ENCODE assay signal across 14 mouse cellular contexts in genomic region chr6:134427165-134427564, GRCm38 (mm10). TPM values are rescaled to one million over a fixed set of nuclear protein-coding genes. Genes with fewer than 3 reads are reported as not detected.
DNase-seq lines count a peak whose midpoint lies in the region; ATAC-seq and TF ChIP-seq lines count a peak whose summit lies in the region.
"Had no signal": no experiment of that assay in that cellular context is flagged by ENCODE, and none has a peak within 500 bp of the region (broad histone marks: within the 10 kb centered on the region; RNA-seq: fewer than 3 reads in every experiment).

No protein-coding gene starts in this region.

- no peak for TF ChIP-seq POLR2A in CH12.LX (IDR thresholded peaks at IDR 0.05; ENCODE audit: low read depth, low read length)

- H3K36me3 ChIP-seq in heart, postnatal 0 days (replicated peaks; ENCODE audit: control insufficient read depth, insufficient read depth, low read length): no peaks in the 10 kb centered on the region
- peaks cover 0 to 15% of the 10 kb centered on the region in 2 experiments for H3K36me3 ChIP-seq in CH12.LX (replicated peaks in 1 of 2; ENCODE audit: control insufficient read depth in 1 of 2, insufficient read depth in 1 of 2, low read length in 1 of 2)
- H3K36me3 ChIP-seq: heart, embryonic 13.5 days; limb, embryonic 13.5 days; midbrain, embryonic 10.5 days had no signal

- H3K4me2 ChIP-seq in heart, postnatal 0 days (ENCODE audit: low read depth, low read length): no peak overlapping the region
- no peak overlapping the region for H3K4me2 ChIP-seq in CH12.LX (ENCODE audit: insufficient read depth, low read depth, poor library complexity, severe bottlenecking)
- H3K4me2 ChIP-seq: heart, embryonic 13.5 days; limb, embryonic 13.5 days had no signal

- no peak overlapping the region for H3K4me3 ChIP-seq in heart, postnatal 0 days (ENCODE audit: low read depth, low read length)
- H3K4me3 ChIP-seq in left cerebral cortex, adult 2 months: no peak overlapping the region
- H3K4me3 ChIP-seq in CH12.LX (replicated peaks in 1 of 3; ENCODE audit: low read depth in 2 of 3, low read length in 2 of 3, poor library complexity in 1 of 3): no peak overlapping the region
- H3K4me3 ChIP-seq: heart, embryonic 13.5 days; limb, embryonic 13.5 days; midbrain, embryonic 10.5 days had no signal

- H3K27me3 ChIP-seq in heart, postnatal 0 days (ENCODE audit: control insufficient read depth, insufficient read depth, low read length): no peaks in the 10 kb centered on the region
- H3K27me3 ChIP-seq in CH12.LX (replicated peaks): no peaks in the 10 kb centered on the region
- H3K27me3 ChIP-seq: heart, embryonic 13.5 days; limb, embryonic 13.5 days had no signal

- H3K9ac ChIP-seq in heart, postnatal 0 days (replicated peaks; ENCODE audit: low read depth, low read length): no peak overlapping the region
- no peak overlapping the region for H3K9ac ChIP-seq in CH12.LX (ENCODE audit: insufficient read depth, low read depth)
- H3K9ac ChIP-seq: heart, embryonic 13.5 days; limb, embryonic 13.5 days had no signal

- intact Hi-C loops in left cerebral cortex, adult 2 months (cut with DNase I): loop anchor here (10.0 kb wide), 1 partner anchor 438 kb away; no protein-coding TSS in a partner anchor
- intact Hi-C loops in left cerebral cortex, postnatal 14 days (cut with DNase I): loop anchor here (10.0 kb wide), 1 partner anchor 438 kb away; no protein-coding TSS in a partner anchor

- no peak for TF ChIP-seq EP300 in heart, postnatal 0 days (IDR thresholded peaks at IDR 0.05; ENCODE audit: low read depth)
- no peak for TF ChIP-seq EP300 in CH12.LX (IDR thresholded peaks at IDR 0.05; ENCODE audit: low read length)

- WGBS in heart, postnatal 0 days: 70% methylated on average over 3 of the region's 3 CpGs

- dilution Hi-C loops in CH12.LX (cut with MboI; ENCODE audit: extremely low pct_ligation_motif_present, extremely low pct_unique_long_range_greater_than_20kb, low sequenced_read_pairs): no loop called here

- in situ Hi-C loops in CH12.LX (cut with MboI; ENCODE audit: low pct_ligation_motif_present, low pct_unique_long_range_greater_than_20kb, low sequenced_read_pairs): loop anchor here (25.0 kb wide), 1 partner anchor 435 kb away; no protein-coding TSS in a partner anchor

- TF ChIP-seq RAD21 in CH12.LX (IDR thresholded peaks at IDR 0.05; ENCODE audit: low read depth, low read length): peak; percentile 28

- peak; percentile 59 for TF ChIP-seq CTCF in heart, postnatal 0 days (IDR thresholded peaks at IDR 0.05; ENCODE audit: low read depth)
- peak; percentile 8; the same call in 1 of the 2 replicates for TF ChIP-seq CTCF in left cerebral cortex, adult 2 months (IDR thresholded peaks at IDR 0.05)
- peak in 1 of 2 experiments; percentile 48; a peak in 2 of 4 replicates for TF ChIP-seq CTCF in CH12.LX (conservative IDR thresholded peaks at IDR 0.05 in 1 of 2, IDR thresholded peaks at IDR 0.05 in 1 of 2; ENCODE audit: low read depth in 2 of 2, low read length in 2 of 2)

- no peaks in the 10 kb centered on the region for H3K9me3 ChIP-seq in heart, postnatal 0 days (replicated peaks; ENCODE audit: control insufficient read depth, low read length)
- H3K9me3 ChIP-seq in CH12.LX (replicated peaks; ENCODE audit: low read length): peaks cover 8% of the 10 kb centered on the region
- H3K9me3 ChIP-seq: heart, embryonic 13.5 days; limb, embryonic 13.5 days; midbrain, embryonic 10.5 days had no signal

- ATAC-seq in heart, postnatal 0 days (ENCODE audit: insufficient read depth, low read depth): no peak
- no peak for ATAC-seq in megakaryocyte progenitor cell, adult 5-6 weeks (replicated peaks; ENCODE audit: poor library complexity)

- no peak overlapping the region for H3K27ac ChIP-seq in heart, postnatal 0 days (ENCODE audit: low read depth)
- no peak overlapping the region for H3K27ac ChIP-seq in left cerebral cortex, adult 2 months
- H3K27ac ChIP-seq in CH12.LX (ENCODE audit: insufficient read depth, low read depth): no peak overlapping the region
- H3K27ac ChIP-seq: heart, embryonic 13.5 days; limb, embryonic 13.5 days; midbrain, embryonic 10.5 days had no signal

- DNase-seq in heart, postnatal 0 days (ENCODE audit: low spot score): no peak
- no peak for DNase-seq in heart, adult 8-10 months (ENCODE audit: low spot score)
- DNase-seq in left cerebral cortex, adult 2 months (ENCODE audit: extremely low spot score in 1 of 2, low spot score in 2 of 2): no peak
- no peak for DNase-seq in left cerebral cortex, postnatal 14 days (ENCODE audit: low spot score in 2 of 2)
- DNase-seq in CH12.LX (ENCODE audit: extremely low read depth): no peak
- DNase-seq in NIH3T3 (ENCODE audit: low read depth): peak; percentile 71
- DNase-seq: adrenal gland, adult 2 months; cerebellum, adult 9-11 months; gastrocnemius, postnatal 14 days; lung, postnatal 10 days had no signal

- H3K79me2 ChIP-seq in CH12.LX (replicated peaks; ENCODE audit: control insufficient read depth, extremely low read depth, insufficient read depth, poor library complexity, severe bottlenecking): no peaks in the 10 kb centered on the region

- H3K4me1 ChIP-seq in heart, postnatal 0 days (ENCODE audit: control insufficient read depth, insufficient read depth): no peaks in the 10 kb centered on the region
- H3K4me1 ChIP-seq in CH12.LX (ENCODE audit: control insufficient read depth in 1 of 2, insufficient read depth in 2 of 2): no peaks in the 10 kb centered on the region

TF ChIP-seq in CH12.LX, 34 proteins besides CTCF, POLR2A, EP300 and RAD21:
- TF ChIP-seq MXI1 (IDR thresholded peaks at IDR 0.05; ENCODE audit: low read depth, low read length) (no peak), SMC3 (IDR thresholded peaks at IDR 0.05; ENCODE audit: low read depth, low read length) (peak; percentile 30; the same call in 1 of the 2 replicates)

RNA-seq across cellular contexts. Expression of gene Bcl2l14, which starts 31.0 kb away (rescaled TPM):
- total RNA-seq in heart, postnatal 0 days (2014; rRNA removed; ENCODE audit: low replicate concordance): 0.69 TPM in 1 of 2 replicates, not detected in the other
- 0.22 TPM in 1 of 2 replicates, not detected in the other for polyA plus RNA-seq in heart, postnatal 0 days (2015; fragmentation: Nextera tagmentation; extraction: Ambion mirVana)
- total RNA-seq in heart, adult 8-10 months (2022): not detected
- total RNA-seq in left cerebral cortex, adult 2 months (2021): not detected
- not detected for total RNA-seq in left cerebral cortex, postnatal 14 days (2021)
- total RNA-seq in CH12.LX (2012; rRNA removed): 0.71 and 0.93 TPM in 2 replicates
- total RNA-seq in CH12.LX (2014; rRNA removed): 3.0 and 3.1 TPM in 2 replicates
- 3.5 and 4.4 TPM in 2 replicates for polyA plus RNA-seq in CH12.LX (2012; ENCODE audit: insufficient read length, low read depth)
- 1.3 and 1.4 TPM in 2 replicates for total RNA-seq in megakaryocyte progenitor cell, adult 5-6 weeks (2015)
- 1.3 and 1.6 TPM in 2 replicates for total RNA-seq in megakaryocyte progenitor cell, adult 5-6 weeks (2017)
- total RNA-seq: adrenal gland, adult 2 months; gastrocnemius, postnatal 14 days had no signal
- polyA plus RNA-seq: adrenal gland, adult 2 months had no signal
